Mouse (Mus musculus) cerebellum, adult 2 months (tissue): ENCODE results near the gene Gsdma2. TPM values are rescaled to one million over a fixed set of nuclear protein-coding genes. Genes with fewer than 3 reads are reported as not detected.
"Not testable (repeated sequence)": the region's sequence is repeated elsewhere in the genome, so short reads cannot be mapped to it uniquely, and the experiment has no call there.

Experiments used
- DNase-seq, 2 experiments: peaks; one replicate each; pipeline ENCODE4 v3.0.0; 2021
- H3K27ac ChIP-seq: fragments of 200-500 bp; 2 replicates; pipeline ENCODE4 v1.5.1; 2012; ENCODE audit warnings: low read length, control low read depth, inconsistent platforms; ENCODE audit not compliant: insufficient read depth
- H3K27me3 ChIP-seq: fragments of 200-500 bp; 2 replicates; pipeline ENCODE4 v1.6.1; 2012; ENCODE audit warnings: inconsistent platforms, mild to moderate bottlenecking, low read length, moderate library complexity; ENCODE audit not compliant: control insufficient read depth, insufficient read depth
- H3K4me1 ChIP-seq: fragments of 200-500 bp; 2 replicates; pipeline ENCODE4 v1.6.1; 2011; ENCODE audit warnings: low read length; ENCODE audit not compliant: control insufficient read depth, insufficient read depth
- H3K4me3 ChIP-seq: fragments of 200-500 bp; replicated peaks from 2 replicates; pipeline ENCODE3; 2011; ENCODE audit warnings: mild to moderate bottlenecking, low read depth, low read length, control low read depth; ENCODE audit not compliant: insufficient read depth
- CTCF ChIP-seq: fragments of 200-500 bp; IDR thresholded peaks from 2 replicates; pipeline ENCODE4 v1.5.1; 2011; ENCODE audit warnings: low read depth, mild to moderate bottlenecking, control low read depth, low read length, moderate library complexity, borderline replicate concordance; ENCODE audit not compliant: insufficient read depth
- POLR2A ChIP-seq: fragments of 200-500 bp; IDR thresholded peaks from 2 replicates; pipeline ENCODE4 v1.6.1; 2011; ENCODE audit warnings: low read length, control low read depth, borderline replicate concordance; ENCODE audit not compliant: insufficient read depth
- WGBS: fragments of 180-500 bp; shearing (Covaris S2); methylation state at CpG from one replicate; pipeline ENCODE4 v1.1.7; 2018; 5-methylcytosine and 5-hydroxymethylcytosine counted together
- polyA plus RNA-seq: library from polyadenylated mRNA; depleted of rRNA; stranded (reverse); fragments of >200 nt; gene quantifications from 2 replicates; pipeline ENCODE4 v1.2.3, GENCODE M21; 2012

Gsdma2 gene
- polyA plus RNA-seq, 1 experiment: not detected

GRCm38 (mm10) chr11:98671857-98672256 lies 25.3 kb downstream of the Gsdma2 start:
- TF ChIP-seq POLR2A (no peak), CTCF (no peak)
- DNase-seq: no peak

DNA sequence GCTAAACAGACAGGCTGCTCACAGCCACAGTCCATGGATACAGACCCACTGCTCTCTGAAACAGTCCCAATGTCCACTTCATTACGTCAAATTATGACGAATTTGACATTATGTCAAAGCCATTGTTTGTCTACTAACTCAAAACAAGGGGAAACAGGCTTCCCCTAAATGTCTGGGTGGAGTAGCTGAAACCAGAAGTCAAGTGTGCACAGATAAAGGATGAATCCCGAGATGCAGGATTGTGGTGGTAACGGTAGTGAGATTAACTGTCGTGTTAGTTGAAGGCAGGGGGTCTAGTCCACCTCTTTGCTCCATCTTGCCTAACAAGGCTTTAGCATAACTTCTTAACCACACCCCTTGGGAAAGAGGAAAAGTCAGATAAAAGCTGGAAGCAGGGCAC lies 25.9 kb downstream of the Gsdma2 start:
- WGBS: 80% methylated on average over 5 of the region's 5 CpGs
- no peak for TF ChIP-seq POLR2A
- no peak for TF ChIP-seq CTCF
- no peaks in the 10 kb centered on the region; the same call in 1 of the 2 replicates for H3K27me3 ChIP-seq
- H3K4me3 ChIP-seq: no peak overlapping the region
- DNase-seq: no peak
- no peaks in the 10 kb centered on the region for H3K4me1 ChIP-seq
- no peak overlapping the region for H3K27ac ChIP-seq

More at GRCm38 (mm10) chr11:98671857-98672256, 25.3 kb downstream of the Gsdma2 start:
- 28% methylated on average over 5 of the region's 5 CpGs for WGBS
- Histone ChIP-seq H3K4me3 (no peak overlapping the region), H3K4me1 (no peaks in the 10 kb centered on the region), H3K27me3 (no peaks in the 10 kb centered on the region; the same call in 1 of the 2 replicates), H3K27ac (no peak overlapping the region)

- DNase-seq: peak; percentile 48 to 55
- 0% methylated on average over 7 of the region's 7 CpGs for WGBS
- peak overlapping the region; percentile 34 for H3K4me3 ChIP-seq
- H3K4me1 ChIP-seq, H3K27me3 ChIP-seq, H3K27ac ChIP-seq: not testable (repeated sequence)
- TF ChIP-seq CTCF: peak; percentile 49
Measured at GRCm38 (mm10) chr11:98673136-98673535, 26.6 kb downstream of the Gsdma2 start.

- DNase-seq: no peak
- WGBS: 51% methylated on average over 7 of the region's 7 CpGs
- Histone ChIP-seq H3K27me3 (no peaks in the 10 kb centered on the region; the same call in 1 of the 2 replicates), H3K27ac (no peak overlapping the region), H3K4me3 (no peak overlapping the region), H3K4me1 (no peaks in the 10 kb centered on the region)
- no peak for TF ChIP-seq CTCF
- no peak for TF ChIP-seq POLR2A
Measured at GRCm38 (mm10) chr11:98675829-98676363, 29.3 kb downstream of the Gsdma2 start.

GRCm38 (mm10) chr11:98680023-98680422 lies 33.5 kb downstream of the Gsdma2 start:
- no peak for DNase-seq
- no peak overlapping the region for H3K27ac ChIP-seq
- 96% methylated on average over 1 of the region's 1 CpGs for WGBS
- no peaks in the 10 kb centered on the region for H3K27me3 ChIP-seq
- H3K4me1 ChIP-seq: no peaks in the 10 kb centered on the region
- TF ChIP-seq POLR2A (no peak), CTCF (no peak)
- H3K4me3 ChIP-seq: no peak overlapping the region

DNA sequence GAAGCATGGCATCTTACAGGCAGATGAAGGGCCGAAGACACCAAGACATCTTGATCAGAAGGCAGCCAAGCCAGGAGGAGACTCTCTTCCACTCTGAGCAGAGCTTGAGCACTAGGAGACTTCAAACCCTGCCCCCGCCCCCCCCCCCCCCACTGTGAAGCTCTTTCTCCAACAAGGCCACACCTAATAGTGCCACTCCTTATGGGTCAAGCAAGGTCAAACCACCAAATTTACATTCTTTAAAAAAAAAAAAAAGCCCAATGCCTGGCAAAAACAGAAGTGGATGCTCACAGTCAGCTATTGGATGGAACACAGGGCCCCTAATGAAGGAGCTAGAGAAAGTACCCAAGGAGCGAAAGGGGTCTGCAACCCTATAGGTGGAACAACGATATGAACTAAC lies 34.0 kb downstream of the Gsdma2 start:
- not testable (repeated sequence) for H3K4me1 ChIP-seq, H3K4me3 ChIP-seq, DNase-seq, H3K27me3 ChIP-seq, H3K27ac ChIP-seq
- 89% methylated on average over 4 of the region's 4 CpGs for WGBS

DNA sequence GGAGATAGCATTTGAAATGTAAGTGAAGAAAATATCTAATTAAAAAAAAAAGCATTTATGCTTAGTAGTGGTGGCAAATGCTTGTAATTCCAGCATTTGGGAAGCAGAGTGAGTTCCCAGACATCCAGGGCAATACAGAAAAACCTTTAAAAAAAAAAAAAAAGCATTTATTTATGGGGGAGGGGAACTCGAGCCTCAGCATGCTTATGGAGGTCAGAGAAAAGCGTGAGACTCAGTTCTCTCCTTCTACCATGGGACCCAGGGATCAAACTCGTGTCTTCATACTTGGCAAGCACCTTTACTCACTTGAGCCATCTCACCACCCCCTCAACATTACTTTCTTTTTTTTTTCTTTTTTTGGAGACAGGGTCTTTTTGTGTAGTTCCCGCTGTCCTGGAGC lies 34.6 kb downstream of the Gsdma2 start:
- no peak overlapping the region for H3K4me3 ChIP-seq
- H3K27ac ChIP-seq: no peak overlapping the region
- WGBS: 78% methylated on average over 4 of the region's 4 CpGs
- H3K4me1 ChIP-seq: no peaks in the 10 kb centered on the region
- no peak for DNase-seq
- H3K27me3 ChIP-seq: no peaks in the 10 kb centered on the region
- TF ChIP-seq CTCF (no peak), POLR2A (no peak)

DNA sequence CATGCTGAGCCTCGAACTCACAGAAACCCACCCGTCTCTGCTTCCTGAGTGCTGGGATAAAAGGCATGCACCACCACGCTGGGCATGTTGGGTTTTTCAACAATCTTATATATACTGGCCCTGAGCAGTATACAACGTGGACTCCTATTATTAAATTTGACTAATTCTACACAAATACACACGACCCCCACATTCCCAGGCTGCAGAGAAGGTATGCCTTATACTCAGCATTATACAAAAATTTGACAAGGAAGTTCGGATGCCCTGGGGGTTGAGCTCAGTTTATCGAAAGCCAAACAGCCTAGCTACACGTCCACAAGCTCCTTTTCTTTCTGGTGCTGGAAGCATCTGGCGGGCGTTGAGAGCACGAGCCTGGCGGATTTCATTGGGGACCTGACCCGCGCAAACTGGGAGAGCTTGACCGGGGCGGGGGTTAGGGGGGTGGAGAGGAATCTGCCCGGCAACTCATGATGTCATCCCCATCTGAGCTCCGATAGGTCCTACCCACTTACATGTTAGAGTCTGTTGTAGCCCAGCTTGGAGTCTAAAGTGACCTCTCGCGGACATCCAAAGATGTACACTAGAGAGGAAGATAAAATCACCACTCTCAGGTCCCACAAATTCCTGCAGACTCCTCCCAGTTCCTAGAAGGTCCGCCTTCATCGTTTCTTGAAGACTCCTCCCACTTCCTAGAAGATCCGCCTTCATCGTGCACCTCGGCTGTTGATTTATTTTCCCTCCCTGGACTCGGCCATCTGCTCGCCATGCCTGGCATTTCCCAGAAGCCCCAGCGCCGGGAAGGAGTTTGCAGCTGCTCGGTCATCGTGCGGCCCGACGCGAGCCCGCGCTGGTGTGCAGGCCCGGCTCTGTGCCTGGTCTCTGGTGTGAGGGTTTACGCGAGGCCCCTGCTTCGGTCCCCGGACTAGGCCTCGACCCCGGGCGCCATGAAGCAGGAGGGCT lies 35.5 kb downstream of the Gsdma2 start, which contains the start of gene Psmd3:
TSS of gene Psmd3 (plus strand) at position 769 of the 960 bp plus-strand sequence.
- WGBS: 3% methylated on average over 45 of the region's 45 CpGs
- H3K27ac ChIP-seq: peak within 1 kb of the TSS; percentile 49
- DNase-seq: peak; percentile 98 to 100
- H3K27me3 ChIP-seq: no peaks in the 10 kb centered on the region
- TF ChIP-seq POLR2A (peak; percentile 82), CTCF (peak; percentile 26; the same call in 1 of the 2 replicates)
- H3K4me1 ChIP-seq: no peaks in the 10 kb centered on the region
- peak within 1 kb of the TSS; percentile 91 for H3K4me3 ChIP-seq
